Mouse (Mus musculus) megakaryocyte progenitor cell, adult 5-6 weeks (primary cell): ENCODE measurements around the gene Car5a. TPM values are rescaled to one million over a fixed set of nuclear protein-coding genes. Genes with fewer than 3 reads are reported as not detected.

Source experiments
- ATAC-seq: replicated peaks from 2 replicates; pipeline ENCODE4 v1.8.0; 2016; ENCODE audit warnings: mild to moderate bottlenecking, moderate TSS enrichment, inconsistent platforms; ENCODE audit not compliant: poor library complexity
- total RNA-seq, 2 experiments: library from RNA; stranded (forward) in 1 of 2; stranded (reverse) in 1 of 2; fragments of 157-497, 149-512 nt in 1 of 2; fragments of 200-1000 nt in 1 of 2; gene quantifications; 2 replicates each; pipeline versions ENCODE4 v1.2.3 to v1.2.4; 2015 to 2017

Gene Car5a
- total RNA-seq, 2 experiments from 2014 or later: not detected

GRCm38 (mm10) chr8:121955825-121956500 is 11.3 kb upstream of the Car5a start:
- peak; percentile 76 for ATAC-seq

- ATAC-seq: no peak
Observed at GRCm38 (mm10) chr8:121954981-121955555, 10.4 kb upstream of the Car5a start.

GRCm38 (mm10) chr8:121953821-121954545 is 9.3 kb upstream of the Car5a start:
- no peak for ATAC-seq

GRCm38 (mm10) chr8:121952800-121953199 is 8.1 kb upstream of the Car5a start:
- ATAC-seq: no peak

DNA sequence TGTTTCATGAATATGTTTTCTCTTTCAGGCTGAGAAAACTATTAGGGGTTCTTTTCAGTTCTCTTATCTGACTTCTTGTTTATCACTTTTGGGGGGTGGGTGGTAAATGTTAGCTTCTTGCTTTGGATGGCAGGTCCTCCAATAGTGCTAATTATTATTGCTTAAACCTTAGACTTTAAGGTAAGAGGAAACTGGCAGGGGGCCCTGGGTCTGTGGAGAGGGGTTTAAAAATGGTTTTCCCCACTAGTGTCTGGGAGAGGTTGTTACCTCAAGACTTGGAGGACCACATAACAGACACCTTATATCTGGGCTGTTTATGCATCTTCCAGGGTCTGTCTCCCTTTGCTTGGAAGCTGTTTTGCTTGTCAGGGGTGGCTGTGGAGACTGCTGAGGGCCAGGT is 7.4 kb upstream of the Car5a start:
- no peak for ATAC-seq

DNA sequence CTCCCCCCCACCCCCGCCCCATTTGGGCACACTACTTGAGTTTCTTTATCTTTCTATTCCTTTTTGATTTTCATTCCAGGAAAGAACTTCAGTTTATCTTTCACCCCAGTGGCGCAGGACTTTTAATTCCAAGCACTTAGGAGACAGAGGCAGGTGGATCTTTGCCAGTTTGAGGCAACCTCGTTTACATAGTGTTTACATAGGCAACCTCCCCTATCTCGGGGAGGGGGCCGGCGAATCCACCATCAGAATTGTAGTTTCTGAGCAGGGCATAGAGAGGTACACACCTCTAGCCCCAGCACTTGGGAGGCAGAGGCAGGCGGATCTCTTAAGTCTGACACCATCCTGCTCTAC is 6.9 kb upstream of the Car5a start:
- ATAC-seq: no peak

GRCm38 (mm10) chr8:121950749-121951655 is 6.3 kb upstream of the Car5a start:
- ATAC-seq: no peak

DNA sequence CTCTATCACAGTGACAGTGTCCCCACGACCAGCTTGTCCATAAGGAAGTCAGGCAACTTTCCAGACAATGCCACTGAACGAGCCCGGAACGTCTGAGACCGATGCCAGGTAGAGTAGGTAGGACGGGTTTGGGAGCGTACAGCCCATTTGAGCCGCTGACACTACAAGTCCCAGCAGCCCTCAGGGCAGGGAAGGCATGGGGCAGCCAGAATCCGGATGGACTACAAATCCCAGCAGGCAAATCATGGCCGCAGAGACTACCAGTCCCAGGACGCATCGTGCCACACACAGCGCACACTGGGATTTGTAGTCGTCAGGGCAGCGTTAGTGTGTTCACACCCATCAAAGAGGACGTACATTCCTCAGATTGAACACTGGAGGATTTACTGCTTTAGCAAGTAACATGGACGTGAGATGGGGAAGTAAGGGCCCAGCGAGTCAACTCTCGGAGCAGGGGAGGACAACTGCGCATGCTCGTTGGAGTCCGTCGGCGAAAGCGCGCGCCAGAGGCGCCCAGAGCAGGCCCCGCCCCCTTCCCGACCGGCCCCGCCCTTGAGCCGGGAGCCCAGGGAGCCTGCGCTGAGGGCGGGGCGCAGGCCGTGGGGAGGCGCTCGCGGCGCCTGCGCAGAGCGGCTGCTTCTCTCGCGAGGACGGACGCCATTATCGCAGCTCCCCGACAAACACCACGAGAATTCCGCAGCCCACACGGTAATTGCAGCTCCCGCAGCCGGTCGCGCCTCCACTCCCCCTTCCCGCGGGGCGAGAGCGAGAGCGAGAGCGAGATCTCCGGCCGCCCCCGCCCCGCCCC is 5.4 kb upstream of the Car5a start:
- ATAC-seq: peak; percentile 72

DNA sequence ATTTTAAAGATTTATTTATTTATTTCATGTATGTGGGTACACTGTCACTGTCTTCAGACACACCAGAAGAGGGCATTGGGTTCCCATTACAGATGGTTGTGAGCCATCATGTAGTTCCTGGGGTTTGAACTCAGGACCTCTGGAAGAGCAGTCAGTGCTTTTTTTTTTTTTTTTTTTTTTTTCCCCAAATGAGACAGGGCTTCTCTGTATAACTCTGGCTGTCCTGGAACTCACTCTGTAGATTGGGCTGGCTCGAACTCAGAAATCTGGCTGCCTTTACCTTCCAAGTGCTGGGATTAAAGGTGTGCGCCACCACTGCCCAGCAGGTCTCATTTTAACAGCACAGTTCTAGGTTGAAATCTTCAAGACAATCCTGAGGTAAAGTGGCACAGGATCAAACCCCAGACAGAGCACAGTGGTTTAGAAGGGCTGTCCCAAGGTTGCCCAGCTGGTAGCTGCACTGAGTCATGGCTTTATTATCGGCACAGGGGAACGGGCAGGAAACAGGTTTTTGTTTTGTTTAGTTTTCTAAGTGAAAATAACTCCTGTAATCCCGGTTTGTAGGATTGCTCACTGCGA is 4.6 kb upstream of the Car5a start, which contains the start of gene Banp:
TSS of gene Banp (plus strand) at position 529 of the 579 bp plus-strand sequence.
- ATAC-seq: no peak

DNA sequence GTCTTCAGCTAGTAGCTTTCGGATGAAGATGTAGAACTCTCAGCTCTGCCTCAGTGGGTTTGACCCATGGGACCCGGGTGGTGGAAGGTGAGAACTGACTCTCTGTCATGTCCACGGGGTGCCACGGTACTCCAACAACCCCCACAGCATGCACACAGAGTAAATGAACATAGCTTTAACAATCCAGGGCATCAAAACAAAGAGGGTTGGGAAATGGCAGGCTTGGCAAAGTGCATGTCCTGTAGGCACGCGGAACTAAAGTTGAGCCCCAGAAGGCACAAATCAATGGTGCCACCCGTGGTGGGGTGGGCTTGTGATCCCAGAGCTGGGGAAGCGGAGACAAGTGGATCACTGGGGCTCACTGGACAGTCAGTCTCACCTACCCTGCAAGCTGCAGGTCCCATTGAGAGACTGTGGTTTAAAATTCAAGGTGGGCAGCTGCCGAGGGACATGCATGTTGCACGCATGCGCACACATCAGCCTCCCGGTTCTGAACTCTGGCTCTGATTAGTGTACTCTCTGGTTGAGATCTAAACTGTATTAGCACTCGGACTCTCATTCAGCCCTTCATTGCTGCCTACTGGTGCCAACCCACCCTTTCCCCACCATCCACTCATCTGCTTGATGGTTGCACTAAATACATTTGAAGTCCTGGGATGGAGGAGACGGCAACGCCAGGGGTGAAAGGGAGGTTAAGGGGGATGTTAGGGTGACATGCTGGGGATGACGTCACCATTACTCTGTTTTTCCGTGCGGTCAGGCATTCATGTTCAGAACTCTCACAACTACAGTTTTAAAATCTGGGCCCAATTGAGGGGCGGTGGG is 3.8 kb upstream of the Car5a start:
- ATAC-seq: no peak

DNA sequence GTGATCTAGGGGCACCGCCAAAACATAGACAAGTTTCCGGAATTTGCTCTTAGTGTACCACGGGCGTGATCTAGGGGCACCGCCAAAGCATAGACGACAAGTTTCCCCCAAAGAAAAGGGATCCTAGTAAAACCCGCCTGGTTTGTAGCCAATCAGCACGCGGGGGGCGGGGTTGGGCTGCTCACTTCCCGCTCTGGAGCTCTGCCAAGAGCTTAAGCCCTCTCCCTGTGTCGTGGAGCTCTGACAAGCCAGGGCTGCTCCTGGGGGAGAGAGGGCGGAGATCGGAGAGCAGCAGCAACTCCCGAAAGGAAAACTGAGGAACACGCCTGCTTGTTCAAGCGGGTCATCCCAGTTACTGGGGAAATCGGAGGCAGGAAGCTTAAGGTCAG is 3.0 kb upstream of the Car5a start:
- peak; percentile 32 for ATAC-seq

GRCm38 (mm10) chr8:121947047-121947752 is 2.5 kb upstream of the Car5a start:
- ATAC-seq: no peak

DNA sequence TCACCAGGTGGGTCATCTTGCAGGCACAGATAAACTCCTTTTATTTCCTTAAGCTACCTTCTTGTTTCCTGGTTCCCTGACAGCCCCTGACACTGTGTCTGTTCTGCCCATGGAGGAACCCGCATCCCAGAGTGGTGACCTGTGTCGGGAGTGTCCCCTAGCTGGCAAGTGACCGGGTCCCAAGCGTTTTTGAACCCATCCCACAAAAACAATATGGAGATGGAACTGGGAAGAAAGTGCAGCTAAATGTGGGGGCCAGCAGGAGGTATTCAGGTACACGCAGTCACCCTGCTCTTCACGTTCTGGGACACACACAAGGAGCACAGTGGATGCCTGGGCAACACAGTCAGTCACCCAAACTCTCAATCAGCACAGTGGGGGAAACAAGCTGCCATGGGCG is 1.6 kb upstream of the Car5a start:
- ATAC-seq: no peak

DNA sequence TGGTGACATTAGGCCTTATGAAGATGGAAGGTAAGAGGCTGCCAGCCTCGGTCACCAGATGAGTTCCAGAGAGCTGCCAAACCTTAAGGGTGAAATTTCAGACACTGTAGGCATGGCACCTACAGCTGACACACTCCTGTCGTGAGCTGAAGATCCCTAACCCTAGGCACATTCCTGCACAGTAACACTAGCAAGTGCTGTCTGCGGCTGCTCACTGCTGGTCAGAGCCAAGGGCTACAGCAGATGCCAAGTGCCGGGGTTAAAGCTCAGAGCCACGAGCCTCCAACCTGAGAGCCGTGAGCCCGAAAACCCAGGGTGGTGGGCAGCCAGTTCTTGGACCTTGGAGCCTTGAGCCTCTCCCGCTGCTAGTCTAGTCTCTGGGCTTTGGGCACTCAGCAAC is 988 bp downstream of the Car5a start:
- ATAC-seq: no peak

- no peak for ATAC-seq
Observed at GRCm38 (mm10) chr8:121943057-121943540, 1.6 kb downstream of the Car5a start.

DNA sequence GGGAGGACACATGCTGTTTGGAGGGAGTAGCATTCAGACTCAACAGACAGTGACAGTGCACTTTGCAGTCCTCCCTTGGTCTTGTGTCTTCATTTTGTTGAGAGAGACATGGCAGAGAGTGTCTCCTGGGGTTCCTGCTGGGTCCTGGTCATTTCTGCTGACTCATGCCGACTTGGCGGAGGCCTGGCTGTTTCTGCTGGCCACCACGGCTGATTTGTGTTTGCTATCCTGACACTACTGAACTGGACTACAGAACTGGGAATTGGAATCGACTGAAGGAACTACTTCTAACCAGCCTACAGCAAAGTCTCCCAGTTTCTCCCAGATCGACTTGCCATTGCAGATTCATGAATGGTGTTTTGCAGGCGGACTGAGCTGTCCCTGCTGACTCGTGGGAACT is 6.0 kb downstream of the Car5a start:
- no peak for ATAC-seq

DNA sequence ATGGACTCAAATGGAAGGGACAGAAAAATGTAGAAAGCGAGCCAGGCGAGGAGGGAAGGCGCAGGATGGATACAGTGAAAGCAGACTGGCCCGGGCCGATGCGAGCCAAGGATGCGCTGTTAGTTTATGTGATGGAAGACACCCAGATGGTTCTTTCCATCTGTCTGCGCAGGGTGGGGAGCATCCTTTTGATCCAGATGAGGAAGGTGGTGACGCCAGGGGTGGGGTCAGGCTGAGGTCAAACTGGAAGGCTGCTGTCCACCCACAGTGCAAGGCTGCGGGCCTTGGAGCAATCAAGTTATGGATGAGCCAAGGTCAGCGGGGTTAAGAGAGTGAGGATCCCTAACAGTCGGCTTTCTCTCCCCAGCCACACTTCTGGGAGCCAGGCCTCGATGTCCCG is 8.3 kb downstream of the Car5a start:
- ATAC-seq: no peak
